Mouse (Mus musculus): Measurements from ENCODE around the gene Klk13. TPM values are rescaled to one million over a fixed set of nuclear protein-coding genes. Genes with fewer than 3 reads are reported as not detected.

Gene Klk13
- total RNA-seq, 2 experiments from 2014 or later, result not detected

GRCm38 (mm10) chr7:43769636-43770035, 57.3 kb downstream of the Klk13 start:
- ATAC-seq (replicated peaks; ENCODE audit: low FRiP score, poor library complexity, severe bottlenecking), result no peak

- no peak for ATAC-seq (replicated peaks; ENCODE audit: low FRiP score, poor library complexity, severe bottlenecking)
These were observed 58.3 kb downstream of the Klk13 start for GRCm38 (mm10) chr7:43770701-43771100.

- ATAC-seq (replicated peaks; ENCODE audit: low FRiP score, poor library complexity, severe bottlenecking), result no peak
These were observed 59.5 kb downstream of the Klk13 start for GRCm38 (mm10) chr7:43771916-43772315.

GRCm38 (mm10) chr7:43772901-43773300, 60.5 kb downstream of the Klk13 start:
- no peak for ATAC-seq (replicated peaks; ENCODE audit: low FRiP score, poor library complexity, severe bottlenecking)

- ATAC-seq (replicated peaks; ENCODE audit: low FRiP score, poor library complexity, severe bottlenecking), result no peak
These were observed 62.0 kb downstream of the Klk13 start, which contains the start of gene Klk11 for GRCm38 (mm10) chr7:43774364-43774763. TSS of gene Klk11 (plus strand) at chr7:43774604.

GRCm38 (mm10) chr7:43774802-43775201, 62.4 kb downstream of the Klk13 start:
- no peak for ATAC-seq (replicated peaks; ENCODE audit: low FRiP score, poor library complexity, severe bottlenecking)

GRCm38 (mm10) chr7:43775311-43776057, 63.1 kb downstream of the Klk13 start:
- ATAC-seq (replicated peaks; ENCODE audit: low FRiP score, poor library complexity, severe bottlenecking), result no peak

GRCm38 (mm10) chr7:43776506-43776905, 64.1 kb downstream of the Klk13 start:
- ATAC-seq (replicated peaks; ENCODE audit: low FRiP score, poor library complexity, severe bottlenecking), result no peak

Other genes with a start within 250 kb of the Klk13 start
- 2.5 and 3.7 TPM in 2 replicates for gene Vsig10l, start 249.4 kb upstream of the Klk13 start, total RNA-seq (2015; ENCODE audit: low replicate concordance)
- 1.3 and 1.4 TPM in 2 replicates for gene Vsig10l, start 249.4 kb upstream of the Klk13 start, total RNA-seq (2017; ENCODE audit: low replicate concordance)
- not detected in 2 replicates for gene Iglon5, start 222.5 kb upstream of the Klk13 start, total RNA-seq (2015; ENCODE audit: low replicate concordance)
- gene Iglon5, start 222.5 kb upstream of the Klk13 start, total RNA-seq (2017; ENCODE audit: low replicate concordance), result not detected in 2 replicates
- gene 4931406B18Rik, start 206.6 kb upstream of the Klk13 start, total RNA-seq (2015; ENCODE audit: low replicate concordance), result not detected in 2 replicates
- gene 4931406B18Rik, start 206.6 kb upstream of the Klk13 start, total RNA-seq (2017; ENCODE audit: low replicate concordance), result not detected in 2 replicates
- 20.8 and 23.8 TPM in 2 replicates for gene Cd33, start 168.1 kb upstream of the Klk13 start, total RNA-seq (2015; ENCODE audit: low replicate concordance)
- gene Cd33, start 168.1 kb upstream of the Klk13 start, total RNA-seq (2017; ENCODE audit: low replicate concordance), result 9.1 and 12.0 TPM in 2 replicates
- gene Zfp658, start 150.3 kb upstream of the Klk13 start, total RNA-seq (2015; ENCODE audit: low replicate concordance), result 0.84 TPM in 1 of 2 replicates, not detected in the other
- 0.70 TPM in 1 of 2 replicates, not detected in the other for gene Zfp658, start 150.3 kb upstream of the Klk13 start, total RNA-seq (2017; ENCODE audit: low replicate concordance)
- gene Zfp719, start 133.0 kb upstream of the Klk13 start, total RNA-seq (2015; ENCODE audit: low replicate concordance), result 0.19 and 4.6 TPM in 2 replicates
- 1.1 and 2.2 TPM in 2 replicates for gene Zfp719, start 133.0 kb upstream of the Klk13 start, total RNA-seq (2017; ENCODE audit: low replicate concordance)
- gene Zfp819, start 105.4 kb upstream of the Klk13 start, total RNA-seq (2015; ENCODE audit: low replicate concordance), result not detected in 2 replicates
- gene Zfp819, start 105.4 kb upstream of the Klk13 start, total RNA-seq (2017; ENCODE audit: low replicate concordance), result not detected in 2 replicates
- not detected in 2 replicates for gene Ceacam18, start 77.9 kb upstream of the Klk13 start, total RNA-seq (2015; ENCODE audit: low replicate concordance)
- not detected in 2 replicates for gene Ceacam18, start 77.9 kb upstream of the Klk13 start, total RNA-seq (2017; ENCODE audit: low replicate concordance)
- 4.0 and 8.8 TPM in 2 replicates for gene Siglece, start 52.4 kb upstream of the Klk13 start, total RNA-seq (2015; ENCODE audit: low replicate concordance)
- 5.5 and 6.4 TPM in 2 replicates for gene Siglece, start 52.4 kb upstream of the Klk13 start, total RNA-seq (2017; ENCODE audit: low replicate concordance)
- gene Ctu1, start 40.6 kb upstream of the Klk13 start, total RNA-seq (2015; ENCODE audit: low replicate concordance), result 1.0 TPM in 1 of 2 replicates, not detected in the other
- gene Ctu1, start 40.6 kb upstream of the Klk13 start, total RNA-seq (2017; ENCODE audit: low replicate concordance), result 0.42 and 1.6 TPM in 2 replicates
- not detected in 2 replicates for gene Klk14, start 22.1 kb upstream of the Klk13 start, total RNA-seq (2015; ENCODE audit: low replicate concordance)
- gene Klk14, start 22.1 kb upstream of the Klk13 start, total RNA-seq (2017; ENCODE audit: low replicate concordance), result not detected in 2 replicates
- gene Klk12, start 56.3 kb downstream of the Klk13 start, total RNA-seq (2015; ENCODE audit: low replicate concordance), result not detected in 2 replicates
- gene Klk12, start 56.3 kb downstream of the Klk13 start, total RNA-seq (2017; ENCODE audit: low replicate concordance), result not detected in 2 replicates
- not detected in 2 replicates for gene Klk11, start 62.0 kb downstream of the Klk13 start, total RNA-seq (2015; ENCODE audit: low replicate concordance)
- not detected in 2 replicates for gene Klk11, start 62.0 kb downstream of the Klk13 start, total RNA-seq (2017; ENCODE audit: low replicate concordance)
- not detected in 2 replicates for gene Klk10, start 68.5 kb downstream of the Klk13 start, total RNA-seq (2015; ENCODE audit: low replicate concordance)
- not detected in 2 replicates for gene Klk10, start 68.5 kb downstream of the Klk13 start, total RNA-seq (2017; ENCODE audit: low replicate concordance)
- gene Klk9, start 79.3 kb downstream of the Klk13 start, total RNA-seq (2015; ENCODE audit: low replicate concordance), result not detected in 2 replicates
- not detected in 2 replicates for gene Klk9, start 79.3 kb downstream of the Klk13 start, total RNA-seq (2017; ENCODE audit: low replicate concordance)
- 6.1 TPM in 1 of 2 replicates, not detected in the other for gene Klk8, start 85.0 kb downstream of the Klk13 start, total RNA-seq (2015; ENCODE audit: low replicate concordance)
- gene Klk8, start 85.0 kb downstream of the Klk13 start, total RNA-seq (2017; ENCODE audit: low replicate concordance), result 0.56 and 8.3 TPM in 2 replicates
- gene Klk7, start 98.7 kb downstream of the Klk13 start, total RNA-seq (2015; ENCODE audit: low replicate concordance), result not detected in 2 replicates
- not detected in 2 replicates for gene Klk7, start 98.7 kb downstream of the Klk13 start, total RNA-seq (2017; ENCODE audit: low replicate concordance)
- not detected in 2 replicates for gene Klk6, start 111.9 kb downstream of the Klk13 start, total RNA-seq (2015; ENCODE audit: low replicate concordance)
- gene Klk6, start 111.9 kb downstream of the Klk13 start, total RNA-seq (2017; ENCODE audit: low replicate concordance), result not detected in 2 replicates
- gene Klk5, start 129.4 kb downstream of the Klk13 start, total RNA-seq (2015; ENCODE audit: low replicate concordance), result not detected in 2 replicates
- gene Klk5, start 129.4 kb downstream of the Klk13 start, total RNA-seq (2017; ENCODE audit: low replicate concordance), result not detected in 2 replicates
- not detected in 2 replicates for gene Klk4, start 168.6 kb downstream of the Klk13 start, total RNA-seq (2015; ENCODE audit: low replicate concordance)
- not detected in 2 replicates for gene Klk4, start 168.6 kb downstream of the Klk13 start, total RNA-seq (2017; ENCODE audit: low replicate concordance)
- gene Klk15, start 221.2 kb downstream of the Klk13 start, total RNA-seq (2015; ENCODE audit: low replicate concordance), result not detected in 2 replicates
- not detected in 2 replicates for gene Klk15, start 221.2 kb downstream of the Klk13 start, total RNA-seq (2017; ENCODE audit: low replicate concordance)
- not detected in 2 replicates for gene Klk1b8, start 238.1 kb downstream of the Klk13 start, total RNA-seq (2015; ENCODE audit: low replicate concordance)
- not detected in 2 replicates for gene Klk1b8, start 238.1 kb downstream of the Klk13 start, total RNA-seq (2017; ENCODE audit: low replicate concordance)

All from erythroblast, adult 5-6 weeks (primary cell).